Mouse (Mus musculus): ENCODE measurements around the gene Dbnl. TPM values are rescaled to one million over a fixed set of nuclear protein-coding genes. Genes with fewer than 3 reads are reported as not detected.

Gene Dbnl
- polyA plus RNA-seq, 1 experiment from 2014 or later: 126 TPM

DNA sequence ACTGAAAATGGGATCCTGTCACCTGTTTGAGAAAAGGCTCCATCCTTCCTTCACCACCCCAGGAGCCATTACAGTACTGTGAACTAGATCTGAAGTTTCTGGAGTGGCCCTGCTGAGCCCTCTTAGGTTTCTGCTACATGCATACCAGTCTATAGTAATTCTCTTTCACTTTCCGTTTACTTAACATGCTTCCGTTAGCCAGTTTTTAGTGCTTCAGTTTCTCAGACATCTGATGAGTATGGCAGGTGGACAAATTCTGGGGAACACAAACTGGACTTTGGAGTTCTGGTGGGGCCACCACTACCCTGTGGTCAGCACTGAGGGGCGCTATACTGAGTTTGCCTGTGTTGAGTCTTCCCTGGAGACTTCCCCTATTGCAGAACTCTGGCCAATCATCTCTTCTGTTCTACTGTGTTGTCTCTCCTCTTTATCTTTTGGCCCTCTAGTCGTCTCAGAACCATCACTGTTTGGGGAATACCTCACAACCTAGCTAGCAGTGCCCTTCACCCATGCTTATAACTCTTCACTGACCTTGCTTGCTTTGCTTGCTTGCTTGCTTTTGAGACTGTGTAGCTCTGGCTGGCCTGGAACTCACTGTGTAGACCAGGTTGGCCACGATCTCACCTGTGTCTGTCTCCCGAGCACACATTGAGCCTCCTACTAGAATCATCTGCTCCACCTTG lies 924 bp downstream of the Dbnl start:
- no peak; the same call in 1 of the 2 replicates for ATAC-seq (replicated peaks; ENCODE audit: low FRiP score, low TSS enrichment, low read depth)
- DNase-seq (ENCODE audit: low spot score): no peak
- H3K4me3 ChIP-seq (ENCODE audit: low read depth, low read length): peak overlapping the region; percentile 80
- H3K4me2 ChIP-seq (ENCODE audit: low read length): peak overlapping the region; percentile 97
- 56% methylated on average over 6 of the region's 6 CpGs for WGBS
- peak overlapping the region; percentile 93 for H3K27ac ChIP-seq (ENCODE audit: low read depth)
- peaks cover 18% of the 10 kb centered on the region for H3K4me1 ChIP-seq (replicated peaks; ENCODE audit: control insufficient read depth, insufficient read depth, low read length)
- no peaks in the 10 kb centered on the region for H3K9me3 ChIP-seq (ENCODE audit: control insufficient read depth, low read length)
- H3K36me3 ChIP-seq (ENCODE audit: control insufficient read depth, insufficient read depth, low read length): peaks cover 35% of the 10 kb centered on the region
- H3K27me3 ChIP-seq (replicated peaks; ENCODE audit: control insufficient read depth, insufficient read depth, low read length): no peaks in the 10 kb centered on the region
- peak overlapping the region; percentile 84 for H3K9ac ChIP-seq (ENCODE audit: low read length)

DNA sequence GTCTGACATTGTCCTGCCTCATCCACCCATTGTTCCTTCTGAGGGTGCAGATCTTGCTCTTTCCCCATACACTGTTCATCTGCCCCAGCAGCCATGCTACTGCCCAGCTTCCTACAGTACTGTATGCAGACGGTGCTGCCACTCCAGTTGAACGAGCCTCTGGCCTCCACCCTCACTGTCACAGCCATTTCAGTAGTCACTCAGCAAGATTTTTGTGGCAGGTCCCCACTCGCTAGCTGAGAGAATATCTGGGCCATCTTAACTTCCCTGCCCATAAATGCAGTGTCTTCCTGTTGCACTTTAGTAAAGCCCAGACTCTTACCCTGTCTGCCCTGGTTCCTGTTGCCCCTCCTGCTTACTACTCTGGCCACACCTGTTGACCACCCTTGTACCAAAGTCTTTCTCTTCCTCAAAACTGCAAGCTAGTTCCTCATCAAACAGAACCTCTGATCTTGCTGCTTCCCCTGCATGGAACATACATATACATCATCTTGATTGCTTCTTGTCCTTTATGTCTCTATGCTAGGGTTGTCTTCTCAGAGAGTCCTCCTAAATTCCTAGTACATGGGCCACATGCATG lies 1.6 kb downstream of the Dbnl start:
- H3K4me3 ChIP-seq (ENCODE audit: low read depth, low read length): no peak overlapping the region
- H3K36me3 ChIP-seq (ENCODE audit: control insufficient read depth, insufficient read depth, low read length): peaks cover 42% of the 10 kb centered on the region
- no peak for ATAC-seq (replicated peaks; ENCODE audit: low FRiP score, low TSS enrichment, low read depth)
- no peaks in the 10 kb centered on the region for H3K27me3 ChIP-seq (replicated peaks; ENCODE audit: control insufficient read depth, insufficient read depth, low read length)
- H3K4me1 ChIP-seq (replicated peaks; ENCODE audit: control insufficient read depth, insufficient read depth, low read length): peaks cover 18% of the 10 kb centered on the region
- peak overlapping the region; percentile 97 for H3K4me2 ChIP-seq (ENCODE audit: low read length)
- H3K9ac ChIP-seq (ENCODE audit: low read length): no peak overlapping the region
- no peaks in the 10 kb centered on the region for H3K9me3 ChIP-seq (ENCODE audit: control insufficient read depth, low read length)
- WGBS: 90% methylated on average over 3 of the region's 3 CpGs
- DNase-seq (ENCODE audit: low spot score): no peak
- H3K27ac ChIP-seq (ENCODE audit: low read depth): no peak overlapping the region

DNA sequence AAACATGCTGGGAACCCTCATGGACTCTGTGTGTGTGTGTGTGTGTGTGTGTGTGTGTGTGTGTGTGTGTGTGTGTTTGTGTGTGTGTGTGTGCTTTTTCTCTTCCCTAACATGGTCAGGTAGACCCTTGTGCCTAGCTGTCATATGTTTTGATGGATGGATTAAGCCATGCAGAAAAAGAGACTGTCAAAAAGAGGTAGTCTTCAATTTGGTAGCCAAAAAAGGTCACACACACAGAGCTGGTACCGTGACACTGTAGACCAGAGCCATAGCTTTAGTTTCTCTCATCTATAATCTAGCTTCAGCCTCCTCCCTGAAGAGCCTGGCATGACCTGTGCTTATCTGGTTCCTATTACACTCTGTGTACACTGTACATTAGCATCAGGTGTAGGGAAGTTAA lies 2.1 kb downstream of the Dbnl start:
- H3K9ac ChIP-seq (ENCODE audit: low read length): no peak overlapping the region
- ATAC-seq (replicated peaks; ENCODE audit: low FRiP score, low TSS enrichment, low read depth): no peak
- 92% methylated on average over 1 of the region's 1 CpGs for WGBS

DNA sequence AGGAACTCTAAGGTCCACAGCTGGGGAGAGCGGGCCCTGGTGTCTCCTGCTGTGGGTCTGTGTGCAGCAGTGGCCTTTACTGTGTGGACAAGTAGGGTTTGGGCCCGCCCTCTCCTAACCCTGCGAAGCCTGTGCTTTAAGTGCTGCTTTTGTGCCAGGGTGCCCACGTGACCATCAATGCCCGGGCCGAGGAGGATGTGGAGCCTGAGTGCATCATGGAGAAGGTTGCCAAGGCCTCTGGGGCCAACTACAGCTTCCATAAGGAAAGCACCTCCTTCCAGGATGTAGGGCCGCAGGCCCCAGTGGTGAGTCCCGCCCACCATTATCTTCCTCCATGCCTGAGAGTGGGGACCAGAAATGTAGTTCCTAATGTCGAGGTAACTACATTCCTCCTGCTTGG lies 7.0 kb downstream of the Dbnl start:
- DNase-seq (ENCODE audit: low spot score): no peak

More for the DNA sequence above, 2.1 kb downstream of the Dbnl start:
- no peaks in the 10 kb centered on the region for H3K27me3 ChIP-seq (replicated peaks; ENCODE audit: control insufficient read depth, insufficient read depth, low read length)
- peaks cover 18% of the 10 kb centered on the region for H3K4me1 ChIP-seq (replicated peaks; ENCODE audit: control insufficient read depth, insufficient read depth, low read length)
- no peak for DNase-seq (ENCODE audit: low spot score)
- H3K9me3 ChIP-seq (ENCODE audit: control insufficient read depth, low read length): no peaks in the 10 kb centered on the region
- H3K4me3 ChIP-seq (ENCODE audit: low read depth, low read length): no peak overlapping the region
- peaks cover 48% of the 10 kb centered on the region for H3K36me3 ChIP-seq (ENCODE audit: control insufficient read depth, insufficient read depth, low read length)
- H3K4me2 ChIP-seq (ENCODE audit: low read length): no peak overlapping the region
- H3K27ac ChIP-seq (ENCODE audit: low read depth): no peak overlapping the region

DNA sequence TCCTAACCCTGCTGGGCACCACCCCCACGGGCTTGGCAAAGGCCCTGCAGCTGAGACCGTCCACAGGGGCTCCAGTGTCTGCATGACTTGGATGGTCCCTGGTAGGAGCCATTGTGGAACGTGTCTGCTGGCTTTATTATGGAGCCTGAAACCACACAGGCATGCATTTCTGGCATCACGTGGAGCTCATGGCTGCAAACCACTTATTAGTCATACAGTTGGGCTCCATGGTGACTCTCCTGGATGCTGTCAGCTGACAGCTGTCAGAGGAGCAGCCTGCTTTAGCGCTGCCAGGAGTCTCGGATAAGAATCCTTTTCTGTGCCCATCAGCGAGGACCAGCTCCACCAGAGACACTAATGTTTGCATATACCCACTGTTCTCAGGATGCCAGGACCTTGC lies 7.4 kb downstream of the Dbnl start:
- Histone ChIP-seq H3K4me1 (replicated peaks; ENCODE audit: control insufficient read depth, insufficient read depth, low read length) (no peaks in the 10 kb centered on the region; the same call in 1 of the 2 replicates), H3K4me3 (ENCODE audit: low read depth, low read length) (no peak overlapping the region), H3K27ac (ENCODE audit: low read depth) (no peak overlapping the region), H3K27me3 (replicated peaks; ENCODE audit: control insufficient read depth, insufficient read depth, low read length) (no peaks in the 10 kb centered on the region), H3K4me2 (ENCODE audit: low read length) (no peak overlapping the region), H3K9me3 (ENCODE audit: control insufficient read depth, low read length) (no peaks in the 10 kb centered on the region), H3K9ac (ENCODE audit: low read length) (no peak overlapping the region), H3K36me3 (ENCODE audit: control insufficient read depth, insufficient read depth, low read length) (peaks cover 95% of the 10 kb centered on the region)
- ATAC-seq (replicated peaks; ENCODE audit: low FRiP score, low TSS enrichment, low read depth) (no peak), DNase-seq (ENCODE audit: low spot score) (no peak)
- 89% methylated on average over 7 of the region's 7 CpGs for WGBS

More for the DNA sequence above, 7.0 kb downstream of the Dbnl start:
- Histone ChIP-seq H3K36me3 (ENCODE audit: control insufficient read depth, insufficient read depth, low read length) (peaks cover 95% of the 10 kb centered on the region), H3K9me3 (ENCODE audit: control insufficient read depth, low read length) (no peaks in the 10 kb centered on the region), H3K9ac (ENCODE audit: low read length) (no peak overlapping the region), H3K4me2 (ENCODE audit: low read length) (no peak overlapping the region), H3K4me1 (replicated peaks; ENCODE audit: control insufficient read depth, insufficient read depth, low read length) (no peaks in the 10 kb centered on the region; the same call in 1 of the 2 replicates), H3K27ac (ENCODE audit: low read depth) (no peak overlapping the region), H3K4me3 (ENCODE audit: low read depth, low read length) (no peak overlapping the region), H3K27me3 (replicated peaks; ENCODE audit: control insufficient read depth, insufficient read depth, low read length) (no peaks in the 10 kb centered on the region)
- WGBS: 91% methylated on average over 9 of the region's 9 CpGs
- no peak for ATAC-seq (replicated peaks; ENCODE audit: low FRiP score, low TSS enrichment, low read depth)

DNA sequence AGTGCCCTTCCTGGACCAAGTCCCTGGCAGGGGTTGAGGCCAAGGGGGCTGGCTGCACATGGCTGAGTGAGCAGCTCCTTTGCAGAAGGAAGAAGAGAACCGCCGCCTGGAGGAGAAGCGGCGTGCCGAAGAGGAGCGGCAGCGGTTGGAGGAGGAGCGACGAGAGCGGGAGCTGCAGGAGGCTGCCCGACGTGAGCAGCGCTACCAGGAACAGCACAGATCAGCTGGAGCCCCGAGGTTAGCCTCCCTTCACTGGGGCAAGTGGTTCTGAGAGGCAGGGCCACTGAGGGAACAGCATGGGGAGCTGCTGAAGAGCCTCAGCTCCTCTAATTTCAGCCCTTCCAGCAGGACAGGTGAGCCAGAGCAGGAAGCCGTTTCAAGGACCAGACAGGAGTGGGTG lies 8.7 kb downstream of the Dbnl start:
- no peak for ATAC-seq (replicated peaks; ENCODE audit: low FRiP score, low TSS enrichment, low read depth)
- H3K9ac ChIP-seq (ENCODE audit: low read length): no peak overlapping the region
- no peaks in the 10 kb centered on the region for H3K9me3 ChIP-seq (ENCODE audit: control insufficient read depth, low read length)
- H3K4me1 ChIP-seq (replicated peaks; ENCODE audit: control insufficient read depth, insufficient read depth, low read length): no peaks in the 10 kb centered on the region; the same call in 1 of the 2 replicates
- H3K27ac ChIP-seq (ENCODE audit: low read depth): no peak overlapping the region
- peaks cover 91% of the 10 kb centered on the region for H3K36me3 ChIP-seq (ENCODE audit: control insufficient read depth, insufficient read depth, low read length)
- H3K4me2 ChIP-seq (ENCODE audit: low read length): no peak overlapping the region
- H3K27me3 ChIP-seq (replicated peaks; ENCODE audit: control insufficient read depth, insufficient read depth, low read length): no peaks in the 10 kb centered on the region
- 84% methylated on average over 15 of the region's 15 CpGs for WGBS
- DNase-seq (ENCODE audit: low spot score): no peak
- no peak overlapping the region for H3K4me3 ChIP-seq (ENCODE audit: low read depth, low read length)

DNA sequence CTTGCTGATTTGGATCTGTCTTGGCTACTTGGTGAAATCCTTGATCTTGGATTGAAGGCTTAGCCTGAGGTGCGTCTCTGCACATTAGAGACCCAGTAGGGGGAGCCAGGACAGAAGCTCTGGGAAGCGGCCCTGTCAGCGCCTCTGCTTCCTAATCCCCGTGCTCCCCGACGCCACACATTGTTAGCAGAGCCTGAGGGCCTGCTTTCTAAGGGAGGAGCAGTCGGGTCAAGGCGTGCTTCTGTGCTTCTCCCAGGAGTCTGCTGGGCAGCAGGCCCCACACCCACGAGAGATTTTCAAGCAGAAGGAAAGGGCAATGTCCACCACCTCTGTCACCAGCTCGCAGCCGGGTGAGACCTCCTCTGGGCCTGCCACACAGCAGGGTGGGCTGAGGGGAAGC lies 9.1 kb downstream of the Dbnl start:
- Histone ChIP-seq H3K9ac (ENCODE audit: low read length) (no peak overlapping the region), H3K4me3 (ENCODE audit: low read depth, low read length) (no peak overlapping the region), H3K4me1 (replicated peaks; ENCODE audit: control insufficient read depth, insufficient read depth, low read length) (no peaks in the 10 kb centered on the region; the same call in 1 of the 2 replicates), H3K9me3 (ENCODE audit: control insufficient read depth, low read length) (no peaks in the 10 kb centered on the region), H3K4me2 (ENCODE audit: low read length) (no peak overlapping the region), H3K36me3 (ENCODE audit: control insufficient read depth, insufficient read depth, low read length) (peaks cover 87% of the 10 kb centered on the region), H3K27ac (ENCODE audit: low read depth) (no peak overlapping the region), H3K27me3 (replicated peaks; ENCODE audit: control insufficient read depth, insufficient read depth, low read length) (no peaks in the 10 kb centered on the region)
- 80% methylated on average over 11 of the region's 11 CpGs for WGBS
- DNase-seq (ENCODE audit: low spot score): no peak
- no peak for ATAC-seq (replicated peaks; ENCODE audit: low FRiP score, low TSS enrichment, low read depth)

DNA sequence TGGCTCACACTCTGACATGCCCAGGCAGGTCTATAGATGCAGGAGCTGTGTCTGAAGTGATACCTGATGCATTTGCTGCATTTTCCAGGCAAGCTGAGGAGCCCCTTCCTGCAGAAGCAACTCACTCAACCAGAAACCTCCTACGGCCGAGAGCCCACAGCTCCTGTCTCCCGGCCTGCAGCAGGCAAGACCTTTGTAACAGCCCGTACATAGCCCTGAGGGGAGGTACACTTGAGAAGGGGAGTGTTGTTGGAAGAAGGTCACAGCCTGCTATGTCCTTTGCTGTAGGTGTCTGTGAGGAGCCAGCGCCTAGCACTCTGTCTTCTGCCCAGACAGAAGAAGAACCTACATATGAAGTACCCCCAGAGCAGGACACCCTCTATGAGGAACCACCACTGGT lies 9.6 kb downstream of the Dbnl start:
- Histone ChIP-seq H3K4me1 (replicated peaks; ENCODE audit: control insufficient read depth, insufficient read depth, low read length) (peaks cover 1% of the 10 kb centered on the region; the same call in 1 of the 2 replicates), H3K27me3 (replicated peaks; ENCODE audit: control insufficient read depth, insufficient read depth, low read length) (no peaks in the 10 kb centered on the region), H3K9ac (ENCODE audit: low read length) (no peak overlapping the region), H3K36me3 (ENCODE audit: control insufficient read depth, insufficient read depth, low read length) (peaks cover 82% of the 10 kb centered on the region), H3K4me3 (ENCODE audit: low read depth, low read length) (no peak overlapping the region), H3K27ac (ENCODE audit: low read depth) (no peak overlapping the region), H3K4me2 (ENCODE audit: low read length) (no peak overlapping the region), H3K9me3 (ENCODE audit: control insufficient read depth, low read length) (no peaks in the 10 kb centered on the region)
- DNase-seq (ENCODE audit: low spot score): no peak
- 89% methylated on average over 5 of the region's 5 CpGs for WGBS
- ATAC-seq (replicated peaks; ENCODE audit: low FRiP score, low TSS enrichment, low read depth): no peak

Measured in intestine, embryonic 14.5 days (tissue).